Mouse (Mus musculus) embryonic stem cell, embryonic (primary cell): ENCODE measurements around the gene Zscan4e.
"Not testable (repeated sequence)": the region's sequence is repeated elsewhere in the genome, so short reads cannot be mapped to it uniquely, and the experiment has no call there.

Experiments
- CTCF ChIA-PET, 4 experiments: fragments of 300-600 bp in 2 of 4; fragments of 350-600 bp in 2 of 4; sonication (Branson Sonifier 250); formaldehyde crosslinking; loops; one replicate each; lab custom pipeline; 2022; ENCODE audit warnings: inconsistent platforms in 2 of 4; lab: Charles Lee
- POLR2A ChIA-PET, 4 experiments: fragments of 300-600 bp in 2 of 4; fragments of 350-600 bp in 2 of 4; sonication (Branson Sonifier 250); formaldehyde crosslinking; loops; one replicate each; lab custom pipeline; 2022; ENCODE audit warnings: antibody characterized with exemption in 4 of 4, inconsistent platforms in 1 of 4; lab: Charles Lee

Gene Zscan4e

DNA sequence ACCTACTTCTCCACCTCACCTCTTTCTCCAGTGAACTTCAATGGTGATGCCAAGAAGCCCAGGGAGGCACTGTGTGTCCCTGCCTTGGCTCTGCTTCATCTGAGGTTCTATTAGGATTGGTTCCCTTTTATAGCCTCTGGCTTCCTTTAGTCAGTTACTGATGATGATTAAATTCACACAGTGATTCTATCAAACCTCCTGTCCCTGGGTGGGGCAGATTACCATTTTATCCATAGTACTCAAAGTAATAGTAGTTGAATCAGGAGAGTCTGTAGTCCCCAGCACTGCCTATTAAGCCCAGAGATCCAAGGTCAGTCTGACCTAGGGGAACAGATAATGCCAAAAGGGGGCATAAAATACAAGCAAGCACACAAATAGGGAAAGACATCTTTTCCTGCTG lies at the start of gene Zscan4e:
Zscan4e (minus strand) TSS at position 101 of the 400 bp plus-strand sequence.
- POLR2A ChIA-PET, CTCF ChIA-PET: not testable (repeated sequence)
